Mouse (Mus musculus) embryonic fibroblast, embryonic 13.5 days (primary cell): ENCODE measurements around the gene Pbx4.

ENCODE experiments used
- CTCF ChIP-seq: IDR thresholded peaks from 2 replicates; pipeline ENCODE4 v1.5.1; 2011; ENCODE audit warnings: mild to moderate bottlenecking, control low read depth, low read length, moderate library complexity, borderline replicate concordance; ENCODE audit not compliant: insufficient read depth
- POLR2A ChIP-seq: IDR thresholded peaks from 2 replicates; pipeline ENCODE4 v1.6.1; 2011; ENCODE audit warnings: low read depth, mild to moderate bottlenecking, control low read depth, low read length, moderate library complexity

- TF ChIP-seq CTCF, result no peak
- no peak for TF ChIP-seq POLR2A
Observed at GRCm38 (mm10) chr8:69804537-69804936, 27.8 kb upstream of the Pbx4 start.
